Mouse (Mus musculus) liver, embryonic 15.5 days (tissue): ENCODE data around the gene Fancc. TPM values are rescaled to one million over a fixed set of nuclear protein-coding genes. Genes with fewer than 3 reads are reported as not detected.

Experiments used
- ATAC-seq: fragments of 200-750 bp; cut with Nextera tagmentation; 2 replicates; pipeline ENCODE4 v1.8.0; 2017; ENCODE audit warnings: moderate number of reproducible peaks, mild to moderate bottlenecking, moderate library complexity; ENCODE audit not compliant: insufficient read depth
- H3K27ac ChIP-seq: fragments of 300-500 bp; sonication (generic); replicated peaks from 2 replicates; pipeline ENCODE4 v1.5.1; 2015; ENCODE audit warnings: mild to moderate bottlenecking, inconsistent platforms
- H3K27me3 ChIP-seq: fragments of 300-500 bp; sonication (generic); 2 replicates; pipeline ENCODE4 v1.6.1; 2015; ENCODE audit warnings: mild to moderate bottlenecking, inconsistent platforms
- H3K36me3 ChIP-seq: fragments of 300-500 bp; sonication (generic); replicated peaks from 2 replicates; pipeline ENCODE4 v1.6.1; 2015; ENCODE audit warnings: moderate library complexity, mild to moderate bottlenecking, inconsistent platforms
- H3K4me1 ChIP-seq: fragments of 300-500 bp; sonication (generic); replicated peaks from 2 replicates; pipeline ENCODE4 v1.6.1; 2015; ENCODE audit warnings: inconsistent platforms
- H3K4me2 ChIP-seq: fragments of 300-500 bp; sonication (generic); 2 replicates; pipeline ENCODE4 v1.6.1; 2015; ENCODE audit warnings: moderate library complexity, mild to moderate bottlenecking, inconsistent platforms
- H3K4me3 ChIP-seq: fragments of 300-500 bp; sonication (generic); replicated peaks from 2 replicates; pipeline ENCODE4 v1.5.1; 2015; ENCODE audit warnings: mild to moderate bottlenecking, inconsistent platforms
- H3K9ac ChIP-seq: fragments of 300-500 bp; sonication (generic); 2 replicates; pipeline ENCODE4 v1.6.1; 2015; ENCODE audit warnings: moderate library complexity, mild to moderate bottlenecking, inconsistent platforms
- H3K9me3 ChIP-seq: fragments of 300-500 bp; sonication (generic); replicated peaks from 2 replicates; pipeline ENCODE4 v1.6.1; 2016; ENCODE audit warnings: inconsistent platforms
- WGBS: fragments of 180-500 bp; shearing (Covaris S2); methylation state at CpG from one replicate; pipeline ENCODE4 v1.1.7; 2015; ENCODE audit warnings: mixed read lengths; ENCODE audit not compliant: insufficient replicate concordance; 5-methylcytosine and 5-hydroxymethylcytosine counted together
- polyA plus RNA-seq: library from polyadenylated mRNA; unstranded; fragments of >200 nt; fragmentation: Nextera tagmentation; extraction: Ambion mirVana; gene quantifications from 2 replicates; pipeline ENCODE4 v1.2.1, GENCODE M21; 2015

The Fancc gene
- polyA plus RNA-seq, 1 experiment from 2014 or later: 8.2 TPM

DNA sequence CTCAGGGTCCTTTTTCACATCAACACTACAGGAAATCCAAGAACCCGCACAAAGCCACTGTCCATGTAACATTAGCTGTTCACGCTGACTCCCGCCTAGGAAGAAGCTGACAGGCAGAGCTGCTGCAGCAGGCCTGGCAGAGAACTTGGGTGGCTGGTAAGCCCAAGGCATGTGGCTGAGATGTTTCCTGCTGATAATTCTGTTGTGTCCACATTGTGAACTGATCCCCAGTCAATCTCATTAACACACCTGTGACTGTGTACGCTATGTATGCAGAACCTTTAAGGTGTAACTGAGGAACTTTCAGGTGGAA, 182.5 kb downstream of the Fancc start:
- no peaks in the 10 kb centered on the region for H3K9me3 ChIP-seq
- H3K27me3 ChIP-seq: no peaks in the 10 kb centered on the region
- no peak overlapping the region for H3K9ac ChIP-seq
- WGBS: 28% methylated on average over 4 of the region's 4 CpGs
- no peak for ATAC-seq
- peaks cover 19% of the 10 kb centered on the region for H3K4me1 ChIP-seq
- peaks cover 7% of the 10 kb centered on the region; the same call in 1 of the 2 replicates for H3K36me3 ChIP-seq
- H3K27ac ChIP-seq: no peak overlapping the region
- no peak overlapping the region for H3K4me2 ChIP-seq
- H3K4me3 ChIP-seq: no peak overlapping the region

DNA sequence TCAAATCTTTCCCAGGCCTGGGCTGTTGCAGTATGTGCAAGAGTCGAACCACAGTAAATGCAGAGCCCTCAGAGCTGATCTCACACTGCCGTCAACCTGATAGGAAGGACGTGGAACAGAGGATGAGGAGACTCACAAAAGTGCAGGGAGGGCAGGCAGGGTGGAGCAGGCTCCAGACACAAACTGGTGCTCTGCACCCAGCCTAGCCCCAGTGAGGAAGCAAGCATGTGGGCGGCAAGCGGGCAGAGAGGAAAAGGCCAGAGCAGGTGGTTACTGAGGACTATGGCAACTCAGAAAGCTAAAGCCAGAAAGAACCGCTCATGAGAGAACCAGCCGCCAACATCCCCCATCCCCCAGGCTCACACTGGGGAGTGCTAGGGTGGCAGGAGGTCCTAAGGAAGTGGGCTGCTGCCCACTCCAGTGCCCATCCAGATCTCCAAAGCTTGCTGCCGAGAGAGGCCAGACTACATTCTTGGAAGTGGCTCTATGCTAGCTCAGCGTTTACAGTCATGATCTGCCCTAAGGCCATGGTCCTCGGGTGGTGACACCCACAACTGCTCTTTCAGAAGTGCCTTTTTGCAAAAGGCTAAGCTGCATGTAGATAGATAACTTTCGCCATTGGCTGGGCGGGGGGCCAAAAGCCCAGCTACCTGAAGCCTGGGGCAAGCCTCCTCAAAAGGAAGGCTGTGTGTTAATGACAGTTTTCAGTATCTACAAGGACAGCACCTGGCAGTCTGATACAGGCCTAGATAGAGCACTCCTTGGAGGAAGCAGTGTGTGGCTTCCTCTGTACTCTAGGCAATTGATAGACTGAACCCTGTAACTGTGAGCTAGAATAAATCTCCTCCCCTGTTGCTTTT, 183.1 kb downstream of the Fancc start:
- Histone ChIP-seq H3K9ac (no peak overlapping the region), H3K4me3 (no peak overlapping the region), H3K4me1 (peaks cover 19% of the 10 kb centered on the region), H3K27ac (no peak overlapping the region), H3K9me3 (no peaks in the 10 kb centered on the region), H3K36me3 (peaks cover 7% of the 10 kb centered on the region; the same call in 1 of the 2 replicates), H3K27me3 (no peaks in the 10 kb centered on the region), H3K4me2 (no peak overlapping the region)
- ATAC-seq: no peak
- WGBS: 53% methylated on average over 12 of the region's 12 CpGs

DNA sequence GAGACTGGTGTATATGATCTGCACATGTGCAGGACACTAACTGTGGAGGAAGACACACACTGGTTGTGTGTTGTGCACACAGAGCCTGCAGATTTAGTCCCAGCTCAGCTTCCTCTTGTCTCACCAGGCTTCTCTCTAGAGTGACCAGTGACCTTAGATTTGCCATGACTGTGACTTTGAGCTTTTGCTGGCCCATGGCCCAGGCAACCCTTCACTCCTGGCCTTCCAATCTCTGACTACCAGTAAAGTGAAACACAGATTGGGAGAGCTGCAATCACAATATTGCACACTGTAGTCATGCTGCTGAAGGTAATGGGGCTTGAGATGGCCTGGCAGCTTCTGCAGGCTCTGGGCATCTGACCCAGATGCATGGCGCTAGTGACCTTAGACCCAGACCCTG, 183.8 kb downstream of the Fancc start:
- no peak for ATAC-seq
- H3K9ac ChIP-seq: no peak overlapping the region
- WGBS: 63% methylated on average over 1 of the region's 1 CpGs
- no peak overlapping the region for H3K27ac ChIP-seq
- H3K4me2 ChIP-seq: no peak overlapping the region
- H3K36me3 ChIP-seq: peaks cover 7% of the 10 kb centered on the region; the same call in 1 of the 2 replicates
- no peaks in the 10 kb centered on the region for H3K27me3 ChIP-seq
- no peak overlapping the region for H3K4me3 ChIP-seq
- peaks cover 19% of the 10 kb centered on the region for H3K4me1 ChIP-seq
- no peaks in the 10 kb centered on the region for H3K9me3 ChIP-seq

DNA sequence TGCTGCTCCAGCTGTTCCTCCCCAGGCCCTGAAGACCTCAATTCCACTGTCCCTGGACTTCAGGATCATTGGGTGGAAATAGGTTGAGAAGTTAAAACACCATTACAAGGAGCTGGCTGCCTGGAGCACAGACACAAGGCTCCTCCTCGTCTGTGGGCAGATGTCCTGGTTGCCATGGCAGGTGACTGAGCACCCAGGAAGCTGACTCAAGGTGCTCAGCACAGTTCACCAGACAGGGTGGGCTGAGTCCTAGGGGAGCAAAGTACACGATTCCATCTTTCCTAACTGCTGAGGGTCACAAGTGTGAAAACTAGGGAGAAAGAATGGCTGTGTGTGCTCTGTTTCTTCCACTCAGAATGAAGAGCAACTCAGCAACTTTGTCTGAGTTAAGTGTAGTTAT, 185.9 kb downstream of the Fancc start:
- ATAC-seq: no peak

DNA sequence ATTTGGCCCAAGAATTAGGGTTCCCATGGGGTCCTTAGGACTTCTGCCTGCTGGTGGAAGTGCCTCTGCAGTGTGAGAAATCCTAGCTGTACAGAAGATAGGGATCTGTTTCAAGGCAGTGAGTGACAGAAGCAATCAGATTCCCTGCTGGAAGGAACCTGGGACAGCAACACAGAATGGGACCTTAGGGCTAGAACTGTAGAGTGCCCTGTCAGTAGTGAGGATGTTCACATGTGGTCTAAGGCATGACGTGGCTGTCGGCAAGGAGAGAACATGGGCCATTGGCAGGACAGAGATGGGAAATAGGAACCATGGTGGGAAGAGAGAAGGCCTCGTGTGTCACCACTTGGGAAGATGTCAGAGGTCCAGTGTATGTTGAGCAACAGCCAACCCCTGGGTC, 187.5 kb downstream of the Fancc start:
- no peak for ATAC-seq
- no peaks in the 10 kb centered on the region for H3K27me3 ChIP-seq
- H3K36me3 ChIP-seq: no peaks in the 10 kb centered on the region
- H3K9ac ChIP-seq: no peak overlapping the region
- no peaks in the 10 kb centered on the region for H3K9me3 ChIP-seq
- H3K4me2 ChIP-seq: no peak overlapping the region
- H3K4me1 ChIP-seq: peaks cover 18% of the 10 kb centered on the region
- 64% methylated on average over 3 of the region's 3 CpGs for WGBS
- H3K27ac ChIP-seq: no peak overlapping the region
- H3K4me3 ChIP-seq: no peak overlapping the region

More for the DNA sequence above, 185.9 kb downstream of the Fancc start:
- peaks cover 19% of the 10 kb centered on the region for H3K4me1 ChIP-seq
- no peak overlapping the region for H3K4me2 ChIP-seq
- H3K36me3 ChIP-seq: no peaks in the 10 kb centered on the region
- no peaks in the 10 kb centered on the region for H3K9me3 ChIP-seq
- WGBS: 46% methylated on average over 2 of the region's 2 CpGs
- no peak overlapping the region for H3K27ac ChIP-seq
- H3K9ac ChIP-seq: no peak overlapping the region
- no peaks in the 10 kb centered on the region for H3K27me3 ChIP-seq
- H3K4me3 ChIP-seq: no peak overlapping the region

DNA sequence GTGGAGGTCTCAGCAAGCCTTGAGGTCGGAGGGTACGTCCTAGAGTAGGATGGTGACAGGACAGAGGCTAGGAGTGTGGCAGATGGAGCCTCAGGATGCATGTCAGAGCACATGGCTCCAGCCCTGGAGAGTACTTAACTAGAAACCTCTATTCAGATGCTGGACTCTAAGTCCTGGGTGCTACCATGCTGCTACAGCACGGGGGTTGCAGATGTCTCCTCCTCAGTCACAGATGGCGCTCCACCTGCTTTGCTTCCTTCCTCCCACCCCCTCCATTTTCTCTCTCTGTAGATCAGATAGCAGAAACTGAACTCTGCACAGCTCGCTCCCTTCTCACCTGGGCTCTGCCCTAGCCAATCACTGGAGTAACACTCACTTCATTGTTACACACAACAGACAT, 190.3 kb downstream of the Fancc start:
- Histone ChIP-seq H3K36me3 (peaks cover 22% of the 10 kb centered on the region), H3K4me2 (no peak overlapping the region), H3K9ac (no peak overlapping the region), H3K4me3 (no peak overlapping the region), H3K4me1 (no peaks in the 10 kb centered on the region; the same call in 1 of the 2 replicates), H3K27ac (no peak overlapping the region), H3K9me3 (no peaks in the 10 kb centered on the region), H3K27me3 (no peaks in the 10 kb centered on the region)
- no peak for ATAC-seq
- 63% methylated on average over 5 of the region's 5 CpGs for WGBS

DNA sequence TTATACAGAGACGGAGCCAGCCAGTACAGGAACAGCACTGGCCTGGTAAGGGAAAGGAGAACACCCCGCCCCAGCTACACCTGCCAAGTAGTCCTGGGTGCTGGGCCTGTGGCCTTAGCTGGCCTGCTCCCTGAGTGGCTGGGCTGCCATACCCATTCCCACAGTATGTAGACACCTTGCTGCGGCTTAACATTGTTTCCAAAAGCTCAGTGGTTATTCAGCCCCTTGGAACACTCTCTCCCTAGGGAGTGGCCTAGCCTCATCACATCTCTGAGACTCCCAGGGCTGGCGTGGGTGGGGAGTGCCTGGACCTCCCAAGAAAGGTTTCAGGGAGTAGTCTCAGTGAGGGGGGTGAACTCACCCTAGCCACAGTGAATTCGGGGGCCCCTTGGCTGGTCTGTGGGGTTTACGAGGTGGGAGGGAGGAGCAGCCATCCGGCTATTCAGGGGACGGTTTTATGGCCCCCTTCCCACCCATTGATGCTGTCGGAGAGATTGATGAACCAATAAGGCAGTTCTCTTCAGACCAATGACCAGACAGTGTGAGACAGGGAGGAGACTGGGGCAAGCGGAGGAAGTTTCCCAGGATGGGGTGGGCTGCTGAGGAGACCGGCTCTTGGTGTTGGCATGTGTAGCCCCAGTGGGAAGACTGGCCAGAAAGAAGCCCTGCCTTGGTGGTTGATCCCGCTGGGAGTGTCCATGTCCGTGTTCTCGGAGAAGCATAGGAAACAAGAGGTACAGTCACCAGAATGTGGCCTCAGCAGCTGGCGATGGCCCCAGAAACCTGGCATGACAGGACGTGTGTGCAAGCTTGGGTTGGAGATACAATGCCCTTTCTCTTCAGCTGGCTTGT, 191.7 kb downstream of the Fancc start:
- Histone ChIP-seq H3K27me3 (no peaks in the 10 kb centered on the region), H3K27ac (no peak overlapping the region), H3K9ac (no peak overlapping the region), H3K4me3 (no peak overlapping the region), H3K9me3 (no peaks in the 10 kb centered on the region), H3K4me1 (no peaks in the 10 kb centered on the region; the same call in 1 of the 2 replicates), H3K36me3 (peaks cover 29% of the 10 kb centered on the region), H3K4me2 (no peak overlapping the region)
- ATAC-seq: no peak
- WGBS: 73% methylated on average over 16 of the region's 16 CpGs

DNA sequence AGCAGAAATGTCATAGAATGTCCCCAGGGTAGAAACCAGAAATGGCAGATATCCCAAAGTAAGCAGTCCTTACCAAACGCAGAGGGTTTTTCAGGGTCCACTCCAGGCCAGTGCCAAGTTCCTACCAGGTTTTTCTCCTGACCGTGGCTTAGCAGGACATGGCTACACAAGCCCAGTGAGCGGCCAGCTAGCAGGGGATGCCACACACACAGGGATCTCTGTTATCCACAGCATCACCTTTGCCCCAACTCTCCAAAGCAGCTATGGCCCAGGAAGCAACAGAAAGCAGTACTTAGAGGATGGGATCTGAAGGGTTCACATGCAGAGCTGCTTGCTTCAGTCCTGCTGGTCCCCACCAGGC, 192.3 kb downstream of the Fancc start:
- no peak overlapping the region for H3K4me2 ChIP-seq
- ATAC-seq: no peak
- H3K9me3 ChIP-seq: no peaks in the 10 kb centered on the region
- WGBS: 71% methylated on average over 3 of the region's 3 CpGs
- no peak overlapping the region for H3K4me3 ChIP-seq
- H3K9ac ChIP-seq: no peak overlapping the region
- no peaks in the 10 kb centered on the region for H3K27me3 ChIP-seq
- H3K27ac ChIP-seq: no peak overlapping the region
- no peaks in the 10 kb centered on the region; the same call in 1 of the 2 replicates for H3K4me1 ChIP-seq
- H3K36me3 ChIP-seq: peaks cover 34% of the 10 kb centered on the region

DNA sequence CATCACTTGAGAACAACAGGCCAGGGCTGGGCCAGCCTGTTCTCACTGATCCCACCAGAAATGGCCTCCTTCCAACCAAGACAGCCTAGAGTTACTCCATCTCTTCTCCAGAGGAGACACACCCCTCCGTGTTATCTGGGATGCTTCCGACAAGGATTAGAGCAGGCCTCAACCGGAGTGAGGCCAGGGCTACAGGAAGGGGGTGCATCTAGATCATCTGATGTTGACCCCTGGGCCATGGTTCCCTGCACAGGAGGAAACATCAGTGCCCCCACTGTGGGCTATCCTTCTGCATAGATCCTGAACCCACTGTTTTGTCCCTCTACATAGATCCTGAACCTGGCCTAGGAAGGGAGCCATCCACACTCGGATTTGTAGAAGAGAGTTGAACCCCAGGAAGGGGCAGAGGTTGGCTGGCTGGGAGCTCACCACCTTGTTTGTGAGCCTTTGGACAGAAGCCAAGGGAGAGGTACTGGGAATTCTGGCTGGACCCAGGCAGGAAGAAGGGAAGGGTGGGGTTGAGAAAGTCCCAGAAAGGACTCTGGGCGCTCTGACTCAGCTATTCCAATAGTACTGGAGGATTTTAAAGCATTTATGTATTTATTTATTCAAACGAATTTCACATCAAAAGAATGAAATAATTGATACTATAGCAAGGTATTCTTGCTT, 192.8 kb downstream of the Fancc start:
- H3K36me3 ChIP-seq: peaks cover 38% of the 10 kb centered on the region
- H3K4me2 ChIP-seq: no peak overlapping the region
- WGBS: 66% methylated on average over 6 of the region's 6 CpGs
- no peaks in the 10 kb centered on the region for H3K27me3 ChIP-seq
- no peaks in the 10 kb centered on the region for H3K9me3 ChIP-seq
- H3K27ac ChIP-seq: no peak overlapping the region
- no peak overlapping the region for H3K4me3 ChIP-seq
- no peaks in the 10 kb centered on the region; the same call in 1 of the 2 replicates for H3K4me1 ChIP-seq
- ATAC-seq: no peak
- no peak overlapping the region for H3K9ac ChIP-seq

DNA sequence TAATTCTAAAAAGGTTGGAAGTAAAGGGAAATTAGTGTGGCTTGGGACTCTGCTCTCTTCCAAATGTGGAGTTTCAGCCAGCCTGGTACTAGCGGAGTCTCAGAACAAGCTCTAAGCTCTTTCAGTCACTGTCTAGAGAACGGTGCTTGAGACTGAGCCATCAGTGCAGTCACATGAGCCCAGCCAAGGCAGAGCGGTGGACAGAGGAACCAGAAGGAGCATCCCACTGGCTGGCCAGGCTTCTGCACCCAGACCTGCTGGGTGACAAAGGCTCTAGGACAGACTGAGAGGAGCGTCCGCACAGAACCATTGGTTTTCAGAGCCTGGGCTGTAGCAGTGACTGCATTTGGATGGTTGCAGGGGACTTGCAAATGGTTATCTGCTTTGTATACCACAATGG, 194.7 kb downstream of the Fancc start:
- H3K27ac ChIP-seq: no peak overlapping the region
- no peak overlapping the region for H3K4me2 ChIP-seq
- H3K4me1 ChIP-seq: no peaks in the 10 kb centered on the region; the same call in 1 of the 2 replicates
- H3K36me3 ChIP-seq: peaks cover 54% of the 10 kb centered on the region
- H3K27me3 ChIP-seq: no peaks in the 10 kb centered on the region
- no peak overlapping the region for H3K4me3 ChIP-seq
- ATAC-seq: no peak
- no peaks in the 10 kb centered on the region for H3K9me3 ChIP-seq
- H3K9ac ChIP-seq: no peak overlapping the region
- 89% methylated on average over 5 of the region's 5 CpGs for WGBS

DNA sequence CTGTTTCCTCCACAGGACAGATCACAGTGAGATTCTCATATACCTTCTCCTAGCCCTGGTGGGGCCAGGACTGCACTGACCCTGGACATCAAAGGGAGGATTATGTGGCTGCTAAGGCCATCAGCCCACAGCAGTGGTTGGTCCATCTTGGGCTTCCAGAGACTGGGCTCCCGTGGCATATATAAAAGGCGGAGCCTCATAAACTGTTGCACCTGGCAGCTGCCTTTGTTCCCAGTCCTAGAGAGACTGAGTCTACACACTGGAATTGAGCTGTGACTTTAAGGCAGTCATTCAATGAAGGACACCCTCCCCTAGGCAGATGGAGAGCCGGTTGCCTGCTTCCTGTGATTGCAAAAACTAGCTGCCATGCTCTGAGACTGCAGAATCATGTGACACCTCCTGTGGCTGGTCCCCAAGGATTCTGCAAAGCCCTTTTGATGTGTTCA, 195.3 kb downstream of the Fancc start:
- Histone ChIP-seq H3K27me3 (no peaks in the 10 kb centered on the region), H3K4me3 (no peak overlapping the region), H3K27ac (no peak overlapping the region), H3K9ac (no peak overlapping the region), H3K4me1 (no peaks in the 10 kb centered on the region; the same call in 1 of the 2 replicates), H3K9me3 (no peaks in the 10 kb centered on the region), H3K4me2 (no peak overlapping the region), H3K36me3 (peaks cover 54% of the 10 kb centered on the region)
- 49% methylated on average over 3 of the region's 3 CpGs for WGBS
- no peak for ATAC-seq
